Comparison of ENCODE assay signal across 10 mouse cellular contexts in genomic region chr6:113283500-113283899, GRCm38 (mm10). TPM values are rescaled to one million over a fixed set of nuclear protein-coding genes. Genes with fewer than 3 reads are reported as not detected.
DNase-seq lines count a peak whose midpoint lies in the region; ATAC-seq and TF ChIP-seq lines count a peak whose summit lies in the region.
"Had no signal": no experiment of that assay in that cellular context is flagged by ENCODE, and none has a peak within 500 bp of the region (broad histone marks: within the 10 kb centered on the region; RNA-seq: fewer than 3 reads in every experiment).

No protein-coding gene starts in this region.

- DNase-seq in heart, embryonic 10.5 days (ENCODE audit: low spot score): no peak
- DNase-seq in cerebellum, postnatal 10 days: peak; percentile 56 to 66
- DNase-seq in Muller cell, postnatal 12 days (ENCODE audit: inconsistent ontology term): no peak
- DNase-seq in left cerebral cortex, adult 9 months (ENCODE audit: low spot score in 2 of 2): no peak
- DNase-seq in liver, postnatal 0 days: no peak
- DNase-seq: gastrocnemius, postnatal 25 days; spleen, adult 18-20 months had no signal

- no peak for TF ChIP-seq CTCF in E14TG2a.4 (conservative IDR thresholded peaks at IDR 0.05; ENCODE audit: low read length)
- TF ChIP-seq CTCF in intestine, postnatal 0 days (IDR thresholded peaks at IDR 0.05; ENCODE audit: low read depth): no peak
- no peak for TF ChIP-seq CTCF in liver, postnatal 0 days (IDR thresholded peaks at IDR 0.05; ENCODE audit: low read depth)

- no peaks in the 10 kb centered on the region for H3K9me3 ChIP-seq in heart, embryonic 11.5 days (replicated peaks; ENCODE audit: control insufficient read depth, low read length)
- no peaks in the 10 kb centered on the region for H3K9me3 ChIP-seq in heart, embryonic 10.5 days
- H3K9me3 ChIP-seq in E14TG2a.4 (ENCODE audit: low read length): no peaks in the 10 kb centered on the region
- no peaks in the 10 kb centered on the region for H3K9me3 ChIP-seq in intestine, postnatal 0 days (ENCODE audit: control insufficient read depth)
- H3K9me3 ChIP-seq in liver, postnatal 0 days (ENCODE audit: low read length): no peaks in the 10 kb centered on the region

- no peak for TF ChIP-seq EP300 in liver, postnatal 0 days (IDR thresholded peaks at IDR 0.05; ENCODE audit: low read depth)

- peaks cover 43% of the 10 kb centered on the region for H3K27me3 ChIP-seq in heart, embryonic 11.5 days (ENCODE audit: control insufficient read depth, insufficient read depth, low read length)
- H3K27me3 ChIP-seq in heart, embryonic 10.5 days (ENCODE audit: insufficient read depth, poor library complexity, severe bottlenecking): peaks cover 50% of the 10 kb centered on the region
- H3K27me3 ChIP-seq in E14TG2a.4 (ENCODE audit: insufficient read depth, low read length): peaks cover 14% of the 10 kb centered on the region
- H3K27me3 ChIP-seq in intestine, postnatal 0 days (replicated peaks; ENCODE audit: control insufficient read depth, insufficient read depth, low read length): peaks cover 19% of the 10 kb centered on the region
- H3K27me3 ChIP-seq in liver, postnatal 0 days (ENCODE audit: insufficient read depth, low read length): peaks cover 28% of the 10 kb centered on the region

- 0 out of 2 replicates have a peak, but pooled peaks cover 4% of the 10 kb centered on the region for H3K4me1 ChIP-seq in heart, embryonic 11.5 days (ENCODE audit: control insufficient read depth, insufficient read depth, low read length)
- peaks cover 19% of the 10 kb centered on the region for H3K4me1 ChIP-seq in heart, embryonic 10.5 days
- peaks cover 48% of the 10 kb centered on the region for H3K4me1 ChIP-seq in E14TG2a.4 (replicated peaks; ENCODE audit: low read depth, low read length)
- H3K4me1 ChIP-seq in intestine, postnatal 0 days (replicated peaks; ENCODE audit: control insufficient read depth, insufficient read depth, low read length): no peaks in the 10 kb centered on the region
- peaks cover 3% of the 10 kb centered on the region; the same call in 1 of the 2 replicates for H3K4me1 ChIP-seq in liver, postnatal 0 days (ENCODE audit: insufficient read depth)

- ATAC-seq in heart, embryonic 11.5 days (replicated peaks; ENCODE audit: insufficient number of reproducible peaks, low FRiP score, low TSS enrichment): 0 out of 2 replicates have a peak, but pooled peaks have one; percentile 45
- no peak; the same call in 1 of the 2 replicates for ATAC-seq in intestine, postnatal 0 days
- no peak for ATAC-seq in liver, postnatal 0 days

- no peak overlapping the region for H3K4me2 ChIP-seq in heart, embryonic 11.5 days
- H3K4me2 ChIP-seq in intestine, postnatal 0 days (replicated peaks; ENCODE audit: low read depth): peak overlapping the region; percentile 53
- no peak overlapping the region for H3K4me2 ChIP-seq in liver, postnatal 0 days (ENCODE audit: low read depth, low read length)

- H3K9ac ChIP-seq in heart, embryonic 11.5 days (ENCODE audit: low read depth, low read length): no peak overlapping the region
- no peak overlapping the region for H3K9ac ChIP-seq in intestine, postnatal 0 days (ENCODE audit: low read depth, low read length)
- no peak overlapping the region for H3K9ac ChIP-seq in liver, postnatal 0 days (replicated peaks)

- no peak overlapping the region for H3K4me3 ChIP-seq in heart, embryonic 11.5 days (ENCODE audit: low read depth, low read length)
- no peak overlapping the region for H3K4me3 ChIP-seq in heart, embryonic 10.5 days
- peak overlapping the region; percentile 77 for H3K4me3 ChIP-seq in E14TG2a.4 (replicated peaks; ENCODE audit: low read length)
- 0 out of 2 replicates have a peak overlapping the region, but pooled peaks have one; percentile 5 for H3K4me3 ChIP-seq in intestine, postnatal 0 days (ENCODE audit: low read depth, low read length)
- H3K4me3 ChIP-seq in liver, postnatal 0 days (ENCODE audit: low read depth, low read length): no peak overlapping the region

- H3K36me3 ChIP-seq in heart, embryonic 11.5 days (ENCODE audit: control insufficient read depth, insufficient read depth, low read length): no peaks in the 10 kb centered on the region; the same call in 1 of the 2 replicates
- H3K36me3 ChIP-seq in heart, embryonic 10.5 days: peaks cover 3% of the 10 kb centered on the region; the same call in 1 of the 2 replicates
- H3K36me3 ChIP-seq in E14TG2a.4 (ENCODE audit: insufficient read depth, low read length): peaks cover 28% of the 10 kb centered on the region
- peaks cover 9% of the 10 kb centered on the region for H3K36me3 ChIP-seq in intestine, postnatal 0 days (ENCODE audit: control insufficient read depth, insufficient read depth)
- 0 out of 2 replicates have a peak, but pooled peaks cover 3% of the 10 kb centered on the region for H3K36me3 ChIP-seq in liver, postnatal 0 days (replicated peaks; ENCODE audit: insufficient read depth, low read length)

- 8% methylated on average over 6 of the region's 6 CpGs for WGBS in heart, embryonic 11.5 days (ENCODE audit: insufficient replicate concordance)
- 3% methylated on average over 6 of the region's 6 CpGs for WGBS in heart, embryonic 10.5 days
- 5% methylated on average over 6 of the region's 6 CpGs for WGBS in intestine, postnatal 0 days
- WGBS in liver, postnatal 0 days (ENCODE audit: insufficient replicate concordance): 19% methylated on average over 6 of the region's 6 CpGs

- H3K27ac ChIP-seq in heart, embryonic 11.5 days (ENCODE audit: low read depth, low read length): no peak overlapping the region
- no peak overlapping the region for H3K27ac ChIP-seq in heart, embryonic 10.5 days
- H3K27ac ChIP-seq in intestine, postnatal 0 days (ENCODE audit: low read depth, low read length): no peak overlapping the region
- H3K27ac ChIP-seq in liver, postnatal 0 days (ENCODE audit: low read depth): no peak overlapping the region

RNA-seq across cellular contexts. Expression of gene Cpne9, which starts 1.4 kb away (rescaled TPM):
- 0.11 and 0.15 TPM in 2 replicates for polyA plus RNA-seq in heart, embryonic 11.5 days (2014; fragmentation: Nextera tagmentation; extraction: Ambion mirVana)
- 0.05 TPM in 1 of 2 replicates, not detected in the other for polyA plus RNA-seq in heart, embryonic 10.5 days (2016; fragmentation: Nextera tagmentation; extraction: Ambion mirVana)
- not detected in 2 replicates for polyA plus RNA-seq in intestine, postnatal 0 days (2015; fragmentation: Nextera tagmentation; extraction: Ambion mirVana)
- 0.02 and 0.04 TPM in 2 replicates for polyA plus RNA-seq in liver, postnatal 0 days (2015; fragmentation: Nextera tagmentation; extraction: Ambion mirVana)

RNA-seq across cellular contexts. Expression of gene Brpf1, which starts 23.4 kb away (rescaled TPM):
- 11.0 and 14.6 TPM in 2 replicates for polyA plus RNA-seq in heart, embryonic 11.5 days (2014; fragmentation: Nextera tagmentation; extraction: Ambion mirVana)
- 15.0 and 17.7 TPM in 2 replicates for polyA plus RNA-seq in heart, embryonic 10.5 days (2016; fragmentation: Nextera tagmentation; extraction: Ambion mirVana)
- polyA plus RNA-seq in intestine, postnatal 0 days (2015; fragmentation: Nextera tagmentation; extraction: Ambion mirVana): 7.3 and 8.3 TPM in 2 replicates
- 4.1 and 4.8 TPM in 2 replicates for polyA plus RNA-seq in liver, postnatal 0 days (2015; fragmentation: Nextera tagmentation; extraction: Ambion mirVana)

RNA-seq across cellular contexts. Expression of gene Ogg1, which starts 43.3 kb away (rescaled TPM):
- 10.6 and 11.6 TPM in 2 replicates for polyA plus RNA-seq in heart, embryonic 11.5 days (2014; fragmentation: Nextera tagmentation; extraction: Ambion mirVana)
- 13.6 and 15.9 TPM in 2 replicates for polyA plus RNA-seq in heart, embryonic 10.5 days (2016; fragmentation: Nextera tagmentation; extraction: Ambion mirVana)
- polyA plus RNA-seq in intestine, postnatal 0 days (2015; fragmentation: Nextera tagmentation; extraction: Ambion mirVana): 8.0 and 9.7 TPM in 2 replicates
- 3.8 and 4.2 TPM in 2 replicates for polyA plus RNA-seq in liver, postnatal 0 days (2015; fragmentation: Nextera tagmentation; extraction: Ambion mirVana)

RNA-seq across cellular contexts. Expression of gene Mtmr14, which starts 45.9 kb away (rescaled TPM):
- polyA plus RNA-seq in heart, embryonic 11.5 days (2014; fragmentation: Nextera tagmentation; extraction: Ambion mirVana): 24.3 and 28.1 TPM in 2 replicates
- polyA plus RNA-seq in heart, embryonic 10.5 days (2016; fragmentation: Nextera tagmentation; extraction: Ambion mirVana): 29.7 and 36.6 TPM in 2 replicates
- polyA plus RNA-seq in intestine, postnatal 0 days (2015; fragmentation: Nextera tagmentation; extraction: Ambion mirVana): 31.5 and 37.2 TPM in 2 replicates
- polyA plus RNA-seq in liver, postnatal 0 days (2015; fragmentation: Nextera tagmentation; extraction: Ambion mirVana): 15.1 and 16.1 TPM in 2 replicates

Comparison
In these comparisons a context has a peak if more than half of its experiments do, and no peak if none do; other contexts are left out.
1. H3K4me3 ChIP-seq: peak in E14TG2a.4 (single experiment) and intestine, postnatal 0 days (single experiment); none in heart, embryonic 11.5 days (single experiment), heart, embryonic 10.5 days (single experiment) and liver, postnatal 0 days (single experiment).
2. DNase-seq: peak in cerebellum, postnatal 10 days (2 of 2); none in heart, embryonic 10.5 days (single experiment), Muller cell, postnatal 12 days (single experiment), left cerebral cortex, adult 9 months (0 of 2) and liver, postnatal 0 days (single experiment).